Mouse (Mus musculus): ENCODE results near the gene Rbfox1.

Rbfox1 gene

DNA sequence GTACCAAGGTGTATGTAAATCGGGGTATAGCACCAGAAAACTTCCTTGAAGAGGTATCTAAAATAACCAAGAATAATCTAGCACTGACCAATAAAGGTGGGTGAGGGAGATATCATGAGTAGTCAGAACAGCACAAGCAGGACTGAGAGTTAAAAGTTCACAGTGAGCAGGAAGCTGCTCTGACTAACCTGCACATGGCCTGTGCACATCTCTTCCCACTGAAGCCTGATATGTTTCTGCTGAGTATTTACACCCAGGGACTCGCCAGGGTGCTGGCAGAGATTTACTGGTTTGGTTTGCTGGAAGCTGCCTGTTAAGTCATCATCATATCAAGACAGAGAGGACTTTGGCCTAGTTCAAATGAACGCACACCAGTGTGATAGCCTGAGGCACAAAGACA is 1357.3 kb downstream of the Rbfox1 start:
- in situ Hi-C loops (cut with MboI; ENCODE audit: low pct_unique_long_range_greater_than_20kb in 1 of 2, low sequenced_read_pairs in 2 of 2, unreplicated experiment in 1 of 2): no loop called here

DNA sequence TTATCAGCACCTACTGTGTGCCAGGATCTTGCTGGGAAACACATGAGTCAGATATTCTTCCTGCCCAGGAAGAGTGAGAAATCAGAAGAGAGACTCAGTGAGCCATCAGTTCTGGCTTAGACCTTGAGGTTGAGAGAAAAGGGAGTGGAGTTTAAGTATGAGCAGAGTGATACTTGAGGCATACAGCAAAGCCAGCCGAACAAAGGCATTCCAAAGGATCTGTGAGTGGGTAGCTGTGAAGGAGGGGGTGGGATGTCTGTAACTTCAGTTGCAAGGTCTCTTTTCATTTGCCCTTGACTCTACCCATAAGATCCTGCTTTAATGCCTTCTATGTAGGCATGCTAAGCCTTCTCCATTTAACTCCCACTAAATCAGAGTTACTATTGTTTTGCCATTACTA is 1359.2 kb downstream of the Rbfox1 start:
- in situ Hi-C loops (cut with MboI; ENCODE audit: low pct_unique_long_range_greater_than_20kb in 1 of 2, low sequenced_read_pairs in 2 of 2, unreplicated experiment in 1 of 2): no loop called here

DNA sequence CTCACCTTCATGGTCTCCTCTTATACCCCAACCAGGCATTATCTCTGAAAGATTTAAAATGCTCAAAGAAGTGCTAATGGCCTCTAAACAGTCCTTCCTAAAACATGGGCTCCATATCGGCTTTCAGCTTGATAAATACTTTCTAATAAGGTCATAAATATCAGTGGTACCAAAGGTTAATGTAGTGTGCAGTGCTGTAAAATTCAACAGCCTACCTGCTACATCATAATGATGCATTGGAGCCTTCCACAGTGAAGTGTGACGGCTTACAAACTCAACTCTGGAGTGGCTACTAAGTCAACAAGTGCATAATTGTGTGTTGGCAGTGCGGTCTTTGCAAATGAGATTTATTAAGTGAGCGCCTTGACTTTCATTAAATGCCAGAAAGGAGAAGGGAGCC is 1366.5 kb downstream of the Rbfox1 start:
- in situ Hi-C loops (cut with MboI; ENCODE audit: low pct_unique_long_range_greater_than_20kb in 1 of 2, low sequenced_read_pairs in 2 of 2, unreplicated experiment in 1 of 2): no loop called here

DNA sequence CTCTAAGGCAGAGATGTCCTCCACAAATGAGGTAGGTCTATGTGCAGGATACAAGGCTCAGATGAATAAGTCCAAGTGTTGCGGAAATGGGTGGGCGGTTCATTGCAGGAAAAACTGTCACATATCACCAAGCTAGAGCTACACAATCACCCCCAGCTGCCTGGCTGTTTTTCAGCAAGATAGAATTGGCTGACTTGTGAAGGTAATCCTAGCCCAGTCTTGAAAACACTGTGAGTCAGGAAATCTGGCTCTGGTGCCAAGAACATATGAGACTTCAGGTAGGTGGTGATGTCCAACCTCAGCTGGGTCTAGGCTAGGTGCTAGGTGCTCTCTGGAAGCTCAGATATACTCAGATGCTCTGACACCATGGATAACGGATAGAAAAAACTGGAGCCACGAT is 1372.2 kb downstream of the Rbfox1 start:
- in situ Hi-C loops (cut with MboI; ENCODE audit: low pct_unique_long_range_greater_than_20kb in 1 of 2, low sequenced_read_pairs in 2 of 2, unreplicated experiment in 1 of 2): no loop called here

DNA sequence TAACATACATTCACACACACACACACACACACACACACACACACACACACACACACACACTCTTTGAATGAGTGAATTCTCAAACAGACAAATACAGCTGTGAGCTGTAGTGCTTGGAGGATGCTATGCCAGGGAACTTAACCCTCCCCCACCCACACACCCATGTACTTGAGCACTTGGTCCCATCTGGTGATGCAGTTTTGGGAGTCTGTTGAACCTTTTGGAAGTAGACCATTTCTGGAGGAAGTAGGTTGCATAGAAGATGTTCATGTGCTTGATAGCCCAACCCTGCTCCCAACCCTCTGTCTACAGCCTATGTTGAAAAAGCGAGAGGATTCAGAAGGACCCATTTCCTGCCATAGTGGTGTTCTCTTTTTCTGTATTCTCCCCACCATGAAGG is 1378.1 kb downstream of the Rbfox1 start:
- in situ Hi-C loops (cut with MboI; ENCODE audit: low pct_unique_long_range_greater_than_20kb in 1 of 2, low sequenced_read_pairs in 2 of 2, unreplicated experiment in 1 of 2): no loop called here

DNA sequence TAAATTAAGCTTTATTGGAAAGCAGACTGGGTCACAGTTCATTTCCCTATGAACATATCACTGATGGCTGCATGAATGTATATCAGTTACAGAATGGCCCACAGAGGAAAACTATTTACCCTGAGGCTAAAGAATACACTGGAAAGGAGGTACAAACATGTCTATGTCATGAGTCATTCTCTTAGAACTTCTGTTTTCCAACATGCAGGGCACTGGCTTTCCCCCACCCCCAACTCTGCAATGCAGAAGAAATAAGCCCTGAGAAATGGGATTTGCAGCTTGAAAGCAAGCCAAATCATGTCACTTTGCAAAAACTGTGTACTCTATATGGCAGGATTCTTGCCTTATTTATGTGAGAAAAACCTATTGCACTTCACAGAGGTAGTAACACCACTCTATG is 1380.6 kb downstream of the Rbfox1 start:
- in situ Hi-C loops (cut with MboI; ENCODE audit: low pct_unique_long_range_greater_than_20kb in 1 of 2, low sequenced_read_pairs in 2 of 2, unreplicated experiment in 1 of 2): no loop called here

DNA sequence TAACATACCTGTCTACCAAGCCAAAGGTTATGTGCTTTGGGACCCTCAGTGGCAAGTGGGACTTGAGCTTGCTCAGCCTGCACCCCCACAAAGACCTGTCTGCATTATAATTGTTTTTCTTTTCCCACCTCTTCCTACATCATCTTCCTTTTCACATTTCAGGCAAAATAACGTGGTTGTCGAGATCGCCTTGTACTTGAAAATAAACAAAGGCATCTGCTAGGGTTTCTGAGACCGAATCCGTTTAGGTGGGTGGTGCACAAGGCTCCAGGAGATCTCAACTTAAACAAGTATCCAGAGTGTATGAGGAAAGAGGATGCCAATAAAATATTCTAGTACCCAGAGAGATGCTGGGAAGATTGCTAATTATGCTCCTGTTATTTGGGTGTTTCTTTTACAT is 1390.3 kb downstream of the Rbfox1 start:
- in situ Hi-C loops (cut with MboI; ENCODE audit: low pct_unique_long_range_greater_than_20kb in 1 of 2, low sequenced_read_pairs in 2 of 2, unreplicated experiment in 1 of 2): loop anchor here in 1 of 2 experiments (10.0 kb wide), 1 partner anchor 231 kb away; no protein-coding TSS in a partner anchor

DNA sequence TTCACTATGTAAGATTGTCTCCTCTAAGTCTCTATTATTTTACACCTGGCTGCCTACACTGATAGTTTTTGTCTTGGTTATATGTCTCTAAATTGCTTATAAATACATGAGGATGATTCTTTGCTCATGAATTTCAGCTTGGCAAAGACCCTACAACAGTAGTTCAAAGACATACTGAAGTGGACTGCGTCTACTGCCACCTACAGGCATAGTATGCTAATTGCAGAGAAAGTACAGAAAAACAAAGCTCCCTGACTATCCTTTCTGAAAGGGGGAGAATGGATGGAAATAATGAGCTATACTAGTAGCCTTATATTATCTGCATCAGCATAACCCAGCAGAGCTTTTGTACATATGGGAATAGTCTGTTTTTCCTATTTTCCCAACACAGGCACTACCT is 1390.7 kb downstream of the Rbfox1 start:
- in situ Hi-C loops (cut with MboI; ENCODE audit: low pct_unique_long_range_greater_than_20kb in 1 of 2, low sequenced_read_pairs in 2 of 2, unreplicated experiment in 1 of 2): loop anchor here in 1 of 2 experiments (10.0 kb wide), 1 partner anchor 231 kb away; no protein-coding TSS in a partner anchor

- in situ Hi-C loops (cut with MboI; ENCODE audit: low pct_unique_long_range_greater_than_20kb in 1 of 2, low sequenced_read_pairs in 2 of 2, unreplicated experiment in 1 of 2): loop anchor here in 1 of 2 experiments (10.0 kb wide), 1 partner anchor 235 kb away; no protein-coding TSS in a partner anchor
Observed at GRCm38 (mm10) chr16:7279544-7279943, 1394.4 kb downstream of the Rbfox1 start.

GRCm38 (mm10) chr16:7282257-7282656 is 1397.1 kb downstream of the Rbfox1 start:
- in situ Hi-C loops (cut with MboI; ENCODE audit: low pct_unique_long_range_greater_than_20kb in 1 of 2, low sequenced_read_pairs in 2 of 2, unreplicated experiment in 1 of 2): no loop called here

DNA sequence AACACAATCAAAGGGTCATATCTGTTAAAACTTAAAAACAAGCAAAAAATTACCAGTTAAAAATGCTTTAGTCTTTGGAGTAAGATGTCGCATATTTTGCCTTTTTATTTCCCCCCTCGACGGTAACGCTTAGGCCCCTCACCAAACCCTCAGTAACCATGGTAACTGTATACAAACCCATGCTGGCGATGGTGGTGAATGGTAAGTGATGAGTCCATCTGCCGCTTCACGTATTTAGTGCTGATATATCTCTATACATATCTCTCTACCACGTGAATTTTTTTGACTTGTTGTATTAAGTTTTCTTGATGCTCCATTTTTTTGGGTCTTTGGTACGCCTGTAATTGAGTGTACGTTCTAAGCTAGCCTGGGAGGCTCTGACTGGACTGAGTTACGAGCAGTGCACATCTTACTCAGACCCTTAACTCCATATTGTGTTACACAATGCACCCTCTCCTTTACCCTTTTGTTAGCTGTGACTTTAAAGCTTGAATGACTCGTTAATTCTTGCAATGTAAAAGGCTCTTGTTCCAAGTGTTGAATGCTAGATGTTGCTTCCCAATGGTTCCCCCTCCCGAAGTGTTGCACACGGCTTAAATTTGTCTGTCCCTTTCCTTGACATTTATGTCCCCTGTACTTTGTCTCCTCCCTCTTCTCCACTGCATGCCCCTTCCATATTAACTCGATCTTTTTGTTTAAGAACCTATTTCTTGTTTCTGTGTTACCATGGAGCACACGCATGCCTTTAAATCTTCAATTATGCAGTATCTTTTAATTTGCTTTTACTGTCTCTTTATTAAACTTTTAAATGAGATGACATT is 1408.0 kb downstream of the Rbfox1 start:
- in situ Hi-C loops (cut with MboI; ENCODE audit: low pct_unique_long_range_greater_than_20kb in 1 of 2, low sequenced_read_pairs in 2 of 2, unreplicated experiment in 1 of 2): no loop called here

GRCm38 (mm10) chr16:7302416-7302815 is 1417.3 kb downstream of the Rbfox1 start:
- in situ Hi-C loops (cut with MboI; ENCODE audit: low pct_unique_long_range_greater_than_20kb in 1 of 2, low sequenced_read_pairs in 2 of 2, unreplicated experiment in 1 of 2): no loop called here

- in situ Hi-C loops (cut with MboI; ENCODE audit: low pct_unique_long_range_greater_than_20kb in 1 of 2, low sequenced_read_pairs in 2 of 2, unreplicated experiment in 1 of 2): no loop called here
Observed at GRCm38 (mm10) chr16:7329196-7329595, 1444.0 kb downstream of the Rbfox1 start.

DNA sequence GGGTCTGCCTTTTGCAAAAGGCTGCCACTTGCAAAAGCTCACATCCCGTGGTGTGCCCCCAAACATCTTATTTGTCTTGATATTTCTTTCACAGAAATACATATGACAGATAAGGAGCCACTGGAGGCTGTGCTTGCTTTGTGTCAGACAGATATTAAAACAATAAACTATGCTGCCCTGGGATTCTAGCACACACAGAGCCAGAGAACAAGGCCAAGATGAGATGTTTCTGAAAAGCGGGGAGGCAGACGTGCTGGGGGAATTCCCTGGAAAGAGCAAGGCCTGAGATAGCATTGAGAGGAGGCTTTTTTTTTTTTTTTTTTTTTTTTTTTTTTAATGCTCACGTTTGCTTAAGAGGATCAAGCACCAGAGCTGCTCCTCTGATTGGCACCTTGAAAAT is 1456.0 kb downstream of the Rbfox1 start:
- in situ Hi-C loops (cut with MboI; ENCODE audit: low pct_unique_long_range_greater_than_20kb in 1 of 2, low sequenced_read_pairs in 2 of 2, unreplicated experiment in 1 of 2): no loop called here

- in situ Hi-C loops (cut with MboI; ENCODE audit: low pct_unique_long_range_greater_than_20kb in 1 of 2, low sequenced_read_pairs in 2 of 2, unreplicated experiment in 1 of 2): no loop called here
Observed at GRCm38 (mm10) chr16:7345298-7345697, 1460.1 kb downstream of the Rbfox1 start.

GRCm38 (mm10) chr16:7346001-7346625 is 1461.0 kb downstream of the Rbfox1 start:
- in situ Hi-C loops (cut with MboI; ENCODE audit: low pct_unique_long_range_greater_than_20kb in 1 of 2, low sequenced_read_pairs in 2 of 2, unreplicated experiment in 1 of 2): no loop called here

DNA sequence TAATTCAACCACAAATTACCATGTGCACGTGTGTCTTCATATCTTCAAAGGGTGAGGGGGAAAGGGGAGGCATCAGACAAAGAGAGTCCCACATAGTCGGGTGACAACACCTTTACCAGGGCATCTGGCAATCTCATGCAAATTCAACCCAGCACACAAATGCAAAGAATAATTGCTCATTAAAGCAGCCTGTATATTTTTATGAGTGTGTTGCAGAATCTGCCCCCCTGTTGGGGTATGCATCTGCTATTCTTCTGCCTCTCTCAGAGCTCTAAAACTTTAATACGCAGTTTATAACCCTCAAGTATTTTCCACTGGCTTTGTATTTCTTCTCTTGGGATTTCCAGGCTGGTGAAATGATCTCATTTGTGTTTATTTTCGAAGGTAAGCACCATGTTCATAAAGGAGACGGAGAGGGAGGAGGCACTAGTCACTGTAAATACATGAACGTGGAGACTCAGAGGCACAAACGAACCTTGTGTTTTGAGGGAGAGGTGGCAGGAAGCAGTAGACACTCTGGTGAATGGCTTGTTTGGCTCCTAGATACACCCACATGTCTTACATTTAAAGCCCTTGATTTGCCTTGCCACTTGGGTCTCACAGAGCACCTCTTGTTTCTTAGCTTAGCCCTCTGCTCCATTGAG is 1462.5 kb downstream of the Rbfox1 start:
- in situ Hi-C loops (cut with MboI; ENCODE audit: low pct_unique_long_range_greater_than_20kb in 1 of 2, low sequenced_read_pairs in 2 of 2, unreplicated experiment in 1 of 2): no loop called here

GRCm38 (mm10) chr16:7352808-7353207 is 1467.7 kb downstream of the Rbfox1 start:
- in situ Hi-C loops (cut with MboI; ENCODE audit: low pct_unique_long_range_greater_than_20kb in 1 of 2, low sequenced_read_pairs in 2 of 2, unreplicated experiment in 1 of 2): no loop called here

GRCm38 (mm10) chr16:7354116-7354515 is 1469.0 kb downstream of the Rbfox1 start:
- in situ Hi-C loops (cut with MboI; ENCODE audit: low pct_unique_long_range_greater_than_20kb in 1 of 2, low sequenced_read_pairs in 2 of 2, unreplicated experiment in 1 of 2): no loop called here

Data from mouse embryonic stem cell (cell line).